Mouse (Mus musculus): ENCODE measurements at regions not wholly inside any gene's neighbourhood (a gene's known extent, or its start where the extent isn't known, plus 50 kb on each side); places are given as distances from the start of the nearest gene placed in this dataset.
A peak's percentile ranks its signal among the peaks of the same experiment; 100 is the strongest.

DNA sequence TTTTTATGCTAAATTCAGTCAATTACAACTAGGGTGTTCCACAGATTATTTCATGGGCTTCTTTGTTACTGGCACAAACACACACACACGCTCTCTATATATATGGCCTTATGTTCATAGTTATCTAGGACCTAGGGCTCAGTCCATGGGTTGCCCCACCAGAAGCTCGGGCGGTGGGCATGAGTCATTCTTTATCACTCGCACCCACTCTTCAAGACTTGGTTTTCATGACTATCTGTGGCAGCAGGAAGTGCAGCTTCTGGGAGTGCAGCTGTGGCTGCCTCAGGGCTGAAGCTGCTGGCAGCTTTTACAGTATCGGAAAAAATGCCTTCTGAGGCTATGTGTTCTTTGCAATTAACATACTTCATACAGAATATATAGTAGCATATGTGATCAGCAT, 198.7 kb downstream of the Ipo11 start:
- no peak for DNase-seq (ENCODE audit: low read depth, low spot score)

DNA sequence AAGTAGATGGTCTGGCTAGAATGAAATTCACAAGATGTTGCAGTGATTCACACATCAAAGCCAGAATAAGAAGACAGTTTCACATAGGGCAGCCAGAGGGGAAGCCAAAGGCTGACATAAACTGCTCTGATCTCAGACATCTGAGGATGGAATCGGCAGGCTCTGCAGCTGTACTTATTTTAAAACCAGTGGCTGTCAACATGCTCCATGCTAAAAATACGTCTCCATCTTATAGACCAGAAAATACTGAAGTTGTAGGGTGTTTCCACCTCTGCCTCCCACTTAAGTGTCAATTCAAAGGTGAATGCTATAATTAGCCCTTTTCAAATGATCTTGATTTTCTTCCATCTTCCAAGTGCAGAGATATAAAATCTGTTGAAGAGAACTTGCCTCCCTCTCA, 202.4 kb downstream of the Ipo11 start:
- DNase-seq (ENCODE audit: low read depth, low spot score), result no peak

DNA sequence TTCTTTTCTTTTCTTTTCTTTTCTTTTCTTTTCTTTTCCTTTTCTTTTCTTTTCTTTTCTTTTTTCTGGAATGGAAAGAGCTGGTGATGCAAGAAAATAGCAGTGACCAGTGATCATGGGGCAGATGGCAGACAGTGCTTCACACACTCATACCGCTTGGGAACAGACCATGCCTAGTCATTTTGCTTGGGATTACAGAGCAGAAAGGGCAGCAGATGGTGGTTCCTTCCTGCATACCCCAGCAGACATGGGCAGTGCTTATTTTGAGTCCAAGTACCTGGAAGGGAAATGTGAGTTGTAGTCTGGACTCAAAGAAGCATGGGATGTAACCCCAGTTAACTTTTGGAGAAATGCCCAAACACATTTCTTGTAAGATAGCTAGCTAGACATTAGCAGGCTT, 203.9 kb downstream of the Ipo11 start:
- DNase-seq (ENCODE audit: low read depth, low spot score), result no peak

DNA sequence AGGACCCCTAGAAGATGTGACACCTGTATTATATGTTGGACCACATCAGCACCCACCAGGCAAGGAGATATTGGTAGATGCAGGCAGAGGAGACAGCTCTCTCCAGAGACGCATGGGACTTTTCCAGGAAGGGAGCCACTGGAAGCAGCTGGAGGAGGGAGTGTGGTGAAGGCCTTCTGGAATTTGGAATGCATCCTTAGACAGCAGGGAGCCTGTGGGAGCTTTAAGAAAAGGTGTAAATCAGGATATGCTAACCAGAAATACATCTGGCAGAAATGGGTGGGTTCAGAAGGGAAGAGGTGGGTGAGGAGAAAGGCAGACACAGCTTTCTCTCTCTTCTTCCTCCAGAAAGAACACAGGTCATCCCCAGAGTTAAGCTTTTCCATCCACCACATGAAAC, 213.4 kb downstream of the Ipo11 start:
- DNase-seq (ENCODE audit: low read depth, low spot score), result no peak

DNA sequence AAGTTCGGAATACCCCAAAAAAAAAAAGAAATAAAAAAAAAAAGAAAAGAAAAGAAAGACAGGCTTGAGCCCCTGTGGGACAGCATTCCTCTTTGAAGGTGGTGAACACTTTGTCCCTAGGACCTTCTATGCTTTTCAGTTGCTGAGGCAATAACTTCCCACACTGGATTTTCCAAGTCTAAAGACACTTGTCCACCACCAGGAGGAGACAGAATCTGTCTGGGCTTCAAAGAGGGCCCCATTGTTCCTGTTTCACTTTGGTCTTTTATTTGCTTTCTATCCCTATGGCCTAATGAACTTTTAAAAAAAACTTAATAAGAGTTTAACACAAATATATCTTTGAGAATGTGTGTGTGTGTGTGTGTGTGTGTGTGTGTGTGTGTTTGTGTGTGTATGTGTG, 215.6 kb downstream of the Ipo11 start:
- DNase-seq (ENCODE audit: low read depth, low spot score), result no peak

DNA sequence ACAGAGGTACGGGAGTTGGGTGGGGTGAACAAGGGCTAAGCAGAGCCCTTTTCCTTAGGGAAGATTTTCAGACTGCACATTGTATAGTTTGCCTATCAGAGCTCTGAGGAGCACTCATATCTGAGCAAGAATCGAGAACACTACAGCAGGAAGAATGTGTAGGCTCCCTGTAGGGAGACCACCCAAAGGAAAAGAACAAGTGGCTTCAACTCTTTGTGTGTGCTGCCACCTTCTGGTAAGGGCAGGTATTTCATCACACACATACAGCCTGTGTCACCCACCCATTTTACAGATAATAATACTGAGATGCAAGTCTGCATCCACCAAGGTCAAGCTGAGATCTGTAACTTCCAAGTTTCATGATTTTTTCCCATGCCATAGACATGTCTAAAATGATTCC, 221.0 kb downstream of the Ipo11 start:
- peak; percentile 20 for DNase-seq (ENCODE audit: low read depth, low spot score)

DNA sequence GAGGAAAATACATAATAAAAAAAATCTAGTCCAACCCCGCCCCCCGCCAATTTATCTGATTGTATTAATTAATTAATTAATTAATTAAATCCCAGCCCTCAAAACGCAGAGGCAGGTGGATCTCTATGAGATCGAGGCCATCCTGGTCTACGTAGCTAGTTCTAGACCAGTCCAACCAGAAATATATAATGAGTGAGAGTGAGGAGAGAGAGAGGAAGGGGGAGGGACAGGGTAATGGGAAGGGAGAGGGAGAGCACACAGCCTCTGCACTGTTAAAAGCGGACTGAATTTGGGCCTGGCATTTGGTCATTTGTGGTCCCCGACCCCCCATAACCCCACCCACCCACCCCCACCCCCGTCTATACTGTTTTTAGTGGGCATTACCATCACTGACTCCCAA, 221.5 kb downstream of the Ipo11 start:
- no peak for DNase-seq (ENCODE audit: low read depth, low spot score)

DNA sequence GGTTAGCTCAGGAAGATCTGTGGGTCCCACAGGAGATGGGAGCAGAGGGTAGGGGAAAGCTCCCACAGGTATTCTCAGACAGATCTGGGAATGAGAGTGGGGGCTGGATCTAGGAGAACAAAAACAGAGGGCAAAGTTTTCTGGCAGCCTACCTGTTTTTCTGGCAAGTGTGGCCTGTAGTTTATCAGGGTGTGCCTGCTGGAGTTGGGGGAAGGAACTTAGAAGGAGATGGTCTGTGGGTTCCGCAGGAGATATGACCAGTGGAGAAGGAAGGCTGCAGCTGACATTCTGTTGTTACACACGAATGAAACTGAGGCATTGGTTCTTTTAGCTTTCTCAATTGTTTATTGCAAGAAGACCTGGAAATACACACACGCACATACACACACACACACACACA, 226.2 kb downstream of the Ipo11 start:
- no peak for DNase-seq (ENCODE audit: low read depth, low spot score)

DNA sequence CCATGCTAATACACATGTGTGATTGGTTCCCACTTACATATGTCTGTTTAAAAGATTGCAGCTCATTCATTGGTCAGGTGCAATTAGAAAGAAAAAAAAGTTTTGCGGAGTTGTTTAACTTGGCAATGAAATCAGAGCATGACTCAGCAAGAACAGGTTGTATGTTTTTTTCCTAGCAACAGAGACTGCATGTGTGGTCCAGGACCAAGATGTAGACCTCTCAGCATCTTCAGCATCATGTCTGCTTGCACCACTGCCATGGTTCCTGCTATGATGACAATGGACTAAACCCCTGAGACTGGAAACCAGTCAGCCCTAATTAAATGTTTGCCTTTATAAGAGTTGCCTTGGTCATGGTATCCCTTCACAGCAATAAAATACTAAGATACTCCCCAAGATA, 236.4 kb downstream of the Ipo11 start:
- no peak for DNase-seq (ENCODE audit: low read depth, low spot score)

DNA sequence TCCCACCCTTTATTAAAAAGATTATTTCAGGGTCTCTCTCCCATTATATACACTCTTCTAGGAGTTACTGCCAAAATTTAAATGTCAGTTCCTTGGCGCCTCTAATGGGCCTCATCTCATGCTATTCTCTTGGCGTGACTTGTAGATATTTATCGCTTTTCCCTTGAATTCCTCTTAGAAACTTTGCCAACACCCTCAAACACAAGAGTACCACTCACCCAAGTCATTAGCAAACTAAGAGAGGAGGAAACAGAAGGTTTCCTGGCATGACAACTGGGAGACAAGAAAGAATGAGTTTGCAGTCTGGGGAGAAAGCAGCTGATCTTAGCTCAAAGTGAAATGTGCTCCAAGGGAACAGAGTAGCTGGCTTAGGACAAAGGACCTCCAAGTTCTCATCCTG, 236.8 kb downstream of the Ipo11 start:
- no peak for DNase-seq (ENCODE audit: low read depth, low spot score)

DNA sequence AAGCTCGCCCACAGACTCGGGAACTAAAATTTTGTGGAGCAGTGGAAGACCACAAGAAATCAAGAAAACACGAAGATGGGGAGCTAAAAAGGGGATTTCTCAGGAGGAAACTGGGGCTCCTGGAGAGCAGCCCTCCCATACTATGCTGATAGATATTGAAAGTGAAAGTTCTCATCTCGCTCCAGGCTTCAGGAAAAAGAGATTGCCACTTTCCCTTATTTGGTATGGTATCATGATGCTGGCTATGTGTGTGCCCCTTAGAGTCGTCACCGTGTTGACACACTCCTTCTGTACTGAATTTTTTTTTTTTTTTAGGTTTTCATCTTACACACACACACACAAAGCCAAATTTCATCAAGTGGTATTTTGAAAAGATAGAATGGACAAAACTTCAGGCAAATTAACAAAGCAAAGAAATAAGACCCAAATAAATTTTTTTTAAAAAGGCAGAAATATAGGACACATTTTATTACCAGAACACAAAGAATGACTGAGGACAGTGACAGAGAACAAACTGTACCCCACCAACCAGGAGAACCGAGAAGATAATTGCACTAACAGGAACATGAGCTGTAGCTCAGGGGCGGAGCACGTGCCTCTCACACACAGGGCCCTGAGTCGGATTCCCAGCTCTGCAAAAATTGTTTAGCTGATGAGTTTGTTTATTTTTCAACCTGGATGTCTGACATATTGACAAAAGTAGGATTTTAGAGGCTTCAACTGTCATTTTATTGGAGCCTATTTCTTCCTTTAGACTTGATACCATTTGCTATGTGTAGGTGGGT, 244.8 kb downstream of the Ipo11 start:
- DNase-seq (ENCODE audit: low read depth, low spot score), result no peak

DNA sequence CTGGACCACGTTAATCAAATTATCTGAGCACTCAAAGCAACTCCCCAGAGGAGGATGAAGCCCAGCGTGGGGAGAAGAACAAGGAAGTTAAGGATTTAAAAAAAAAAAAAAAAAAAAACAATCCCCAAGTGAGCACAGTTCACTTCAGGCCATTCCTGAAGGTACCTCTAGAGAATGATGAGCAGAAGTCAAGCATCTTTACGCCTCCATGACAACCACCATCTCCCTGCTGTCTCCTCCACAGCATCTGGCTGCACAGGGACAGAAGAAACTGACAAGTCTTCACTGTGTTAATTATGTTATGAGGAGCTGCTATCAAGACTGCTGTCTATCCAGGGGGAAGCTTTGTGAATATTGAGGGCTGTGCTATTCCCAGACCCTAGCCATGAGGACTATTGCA, 246.6 kb downstream of the Ipo11 start:
- DNase-seq (ENCODE audit: low read depth, low spot score), result no peak

DNA sequence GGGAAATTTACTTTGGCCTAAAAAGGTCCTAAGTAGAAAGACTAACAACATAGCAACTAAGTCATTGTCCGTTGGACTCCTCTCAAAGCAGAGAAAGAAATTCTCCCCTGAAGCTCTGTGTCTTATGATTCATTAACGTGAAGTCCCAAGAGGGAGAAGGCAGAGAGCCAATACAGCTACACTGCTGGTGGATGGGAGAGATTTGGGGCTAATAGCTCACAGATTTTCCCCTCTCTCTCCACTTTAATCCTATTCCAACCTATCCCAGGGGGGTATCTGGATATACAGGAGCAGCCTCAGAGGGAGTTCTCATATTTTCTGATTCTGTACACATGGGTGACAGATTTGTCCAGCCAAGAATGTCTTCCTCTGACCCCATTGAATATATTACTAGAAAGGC, 247.1 kb downstream of the Ipo11 start:
- no peak for DNase-seq (ENCODE audit: low read depth, low spot score)

DNA sequence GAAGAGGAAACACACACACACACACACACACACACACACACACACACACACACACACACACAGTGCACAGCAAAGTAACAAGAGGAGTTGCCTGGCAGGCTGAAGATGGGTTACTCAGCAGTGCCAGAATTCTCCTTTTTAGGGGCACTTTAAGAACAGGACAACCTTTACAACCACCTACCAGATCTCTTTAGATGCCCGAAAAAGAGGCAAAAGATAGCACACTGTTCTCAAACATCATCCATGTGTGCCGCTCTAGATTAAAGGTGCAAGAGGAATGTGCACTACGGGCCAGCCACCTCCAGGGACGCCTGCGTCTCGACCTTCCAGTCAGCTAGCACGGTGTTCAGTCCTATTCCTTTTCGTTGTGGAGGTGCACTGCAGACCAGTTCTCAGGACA, 247.7 kb downstream of the Ipo11 start:
- no peak for DNase-seq (ENCODE audit: low read depth, low spot score)

DNA sequence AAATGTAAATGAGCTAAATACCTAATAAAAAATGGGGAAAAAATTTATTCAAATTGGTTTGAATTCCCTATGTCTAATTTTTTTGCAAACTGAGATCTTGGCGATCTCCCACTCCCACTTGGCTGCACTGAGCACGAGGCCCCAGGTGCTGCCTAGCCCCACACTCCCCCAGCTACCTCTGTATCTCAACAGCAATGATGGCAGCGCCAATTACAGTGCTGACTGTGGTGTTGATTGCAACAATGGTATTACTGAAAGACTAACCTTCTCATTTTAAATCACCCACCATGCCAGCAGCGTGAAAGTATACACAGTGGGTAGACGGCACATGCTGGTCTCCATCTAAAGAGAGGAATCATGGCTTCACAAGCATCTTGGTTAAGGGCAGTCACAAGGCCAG, 267.1 kb downstream of the Ipo11 start:
- no peak for DNase-seq (ENCODE audit: low read depth, low spot score)

DNA sequence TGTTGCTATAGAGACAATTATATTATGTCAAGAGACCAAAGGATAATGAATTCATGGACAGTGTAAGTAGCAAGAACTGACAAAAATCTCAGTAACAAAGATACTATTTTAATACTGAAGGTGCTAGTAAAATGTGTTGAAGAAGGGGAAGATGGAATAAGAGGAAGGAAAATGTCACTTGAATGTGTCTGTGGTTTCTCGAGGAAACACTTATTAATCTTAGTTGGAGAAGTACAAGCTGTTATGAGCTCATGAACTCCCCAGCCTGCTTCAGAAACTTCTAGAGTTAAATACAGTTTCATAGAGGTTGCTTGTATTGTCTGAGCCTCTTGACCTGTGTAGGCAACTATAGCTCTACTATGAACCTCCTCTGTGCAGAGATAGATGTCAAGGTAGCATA, 274.6 kb downstream of the Ipo11 start:
- no peak for DNase-seq (ENCODE audit: low read depth, low spot score)

DNA sequence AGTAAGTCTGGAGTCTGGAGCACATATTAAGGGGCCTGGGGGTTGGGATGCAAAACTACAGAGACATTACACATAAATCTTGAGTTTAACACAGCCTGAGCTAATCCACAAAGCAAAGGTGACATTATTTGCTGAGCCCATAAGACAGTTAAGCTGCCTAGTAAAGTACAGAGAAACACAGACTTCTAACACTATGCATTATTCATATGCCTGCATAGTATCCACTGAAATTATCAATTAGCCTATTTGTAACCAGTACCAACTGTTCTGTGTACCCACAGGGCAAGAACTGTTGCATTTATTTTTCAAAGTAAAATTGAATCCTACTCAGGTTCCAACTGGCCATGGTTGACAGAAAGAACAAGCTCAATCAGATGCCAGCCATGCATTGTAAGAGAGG, 287.4 kb downstream of the Ipo11 start:
- no peak for DNase-seq (ENCODE audit: low read depth, low spot score)

DNA sequence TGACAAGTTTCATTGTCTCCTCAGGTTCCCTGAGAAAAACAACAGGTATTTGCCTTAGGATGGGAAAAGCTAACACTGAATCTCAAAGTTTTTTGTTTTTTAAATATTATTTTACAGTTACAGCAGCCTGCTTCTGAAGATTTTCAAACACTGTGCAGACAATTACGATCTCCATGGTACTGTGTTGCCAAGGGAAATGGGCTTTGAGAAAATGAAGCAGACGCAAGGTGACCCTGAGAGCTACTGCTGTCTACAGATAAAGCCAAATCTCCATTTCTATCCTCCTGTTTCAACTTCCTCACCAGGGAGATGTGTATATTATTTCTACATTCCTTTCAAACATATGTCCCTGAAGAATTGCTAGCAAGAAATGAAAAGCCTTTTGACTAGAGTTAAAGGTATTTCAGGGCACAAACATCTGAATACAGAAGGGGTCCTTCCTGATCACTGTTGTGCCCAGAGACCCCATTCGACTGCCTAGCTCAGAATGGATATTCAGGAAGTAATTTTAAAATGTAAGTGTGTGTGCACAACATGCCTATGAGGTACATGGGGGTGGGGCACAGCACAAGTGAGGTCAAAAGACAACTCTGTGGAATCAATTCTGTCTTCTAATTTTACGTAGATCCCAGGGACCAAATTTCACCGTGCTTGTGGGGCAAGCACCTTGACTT, 293.3 kb downstream of the Ipo11 start:
- no peak for DNase-seq (ENCODE audit: low read depth, low spot score)

DNA sequence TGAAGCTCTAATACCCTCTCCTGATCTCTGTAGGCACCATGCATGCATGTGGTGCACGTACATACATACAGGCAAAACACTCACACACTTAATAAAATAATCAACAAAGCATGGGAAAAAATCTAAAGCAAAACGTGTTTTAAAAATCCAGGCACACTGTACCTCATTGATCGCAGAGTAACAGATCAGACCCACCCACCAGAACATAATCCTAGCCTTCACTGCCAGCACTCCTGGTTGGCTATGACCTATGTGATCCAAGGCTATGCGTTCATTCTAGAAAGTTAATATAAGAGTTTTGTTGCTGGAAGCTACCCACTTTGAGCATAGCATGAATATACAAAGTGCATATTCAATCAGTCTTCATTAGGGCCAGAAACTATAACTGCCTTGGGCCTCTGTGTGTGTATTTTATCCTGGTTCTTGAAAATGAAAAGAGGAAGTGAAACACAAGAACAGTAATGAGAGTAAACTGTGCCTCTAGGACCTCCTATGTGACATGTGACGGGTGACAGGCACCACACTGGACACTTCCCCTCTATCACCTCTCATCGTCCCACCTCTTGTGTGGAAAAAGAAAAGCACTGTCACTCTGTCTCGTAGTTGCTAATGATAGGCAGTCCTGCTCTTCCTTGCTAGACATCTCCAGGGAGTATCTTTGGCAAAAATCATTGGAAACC, 297.9 kb downstream of the Ipo11 start:
- DNase-seq (ENCODE audit: low read depth, low spot score), result no peak

DNA sequence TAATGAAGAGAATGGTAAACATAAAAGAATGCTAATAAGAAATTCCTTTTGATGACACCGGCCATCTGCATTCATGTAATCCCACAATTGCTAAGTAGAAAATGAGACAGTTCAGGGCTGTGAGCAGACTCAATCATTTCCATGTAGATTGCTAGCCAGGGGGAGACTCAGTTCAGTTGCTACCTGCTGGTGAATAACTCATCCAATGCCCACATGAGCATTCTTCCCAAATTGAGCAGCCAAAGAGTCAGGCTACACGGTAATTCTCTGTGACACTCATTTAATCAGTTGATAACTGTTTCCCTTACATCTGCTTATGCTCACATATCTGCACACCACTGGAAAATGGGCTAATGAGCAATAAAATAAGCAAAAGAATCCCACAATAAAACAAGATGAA, 345.0 kb downstream of the Ipo11 start:
- DNase-seq (ENCODE audit: low read depth, low spot score), result no peak

DNA sequence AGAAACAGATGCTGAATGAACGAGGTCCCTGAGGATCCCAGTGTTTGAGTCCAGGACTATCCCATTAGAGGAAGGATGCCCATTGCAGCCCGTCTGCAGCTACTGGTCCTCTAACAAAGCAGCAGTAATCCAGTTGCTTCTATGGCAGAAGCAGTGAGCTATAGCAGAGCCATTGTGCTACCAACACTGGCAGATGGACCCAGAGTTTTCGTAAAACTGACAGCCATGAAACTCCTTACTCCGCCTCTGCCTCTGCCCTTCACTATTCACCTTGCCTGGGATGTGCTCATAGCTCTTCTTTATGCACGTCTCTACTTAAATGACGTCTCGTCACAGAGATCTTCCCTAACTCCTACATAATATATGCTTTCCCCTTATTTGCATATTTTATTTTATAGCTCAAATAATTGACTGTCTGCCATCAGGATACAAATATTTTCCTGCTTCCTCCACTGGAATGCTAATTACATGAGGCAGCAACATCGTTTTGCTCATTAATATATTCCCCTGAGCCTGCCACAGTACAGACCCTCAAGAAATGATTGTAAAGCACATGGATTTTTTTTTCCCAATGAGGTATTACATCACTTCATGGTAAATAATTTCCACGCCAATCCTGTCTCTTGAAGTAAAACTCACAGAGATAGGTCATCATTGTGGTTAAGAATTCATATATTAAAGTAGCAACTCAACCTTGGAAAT, 368.9 kb downstream of the Ipo11 start:
- no peak for DNase-seq (ENCODE audit: low read depth, low spot score)

DNA sequence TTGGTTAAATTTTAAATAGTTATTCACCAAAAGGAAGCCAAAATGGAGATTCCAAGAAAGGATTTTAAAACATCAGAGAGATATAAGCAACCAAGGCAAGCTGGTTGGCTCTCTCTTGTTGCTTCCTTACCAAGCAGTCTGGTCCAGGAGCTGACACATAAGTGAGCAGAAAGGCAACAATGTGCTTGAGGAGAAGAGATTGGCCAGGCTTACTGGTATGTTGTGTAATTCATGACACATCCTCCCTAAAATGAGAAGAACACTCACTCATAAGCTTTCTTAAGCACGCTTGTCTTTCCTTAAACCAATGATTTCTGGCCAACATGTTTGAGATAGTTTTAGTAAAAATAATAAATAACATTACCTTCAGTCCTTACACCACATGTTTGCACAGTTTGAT, 374.2 kb downstream of the Ipo11 start:
- DNase-seq (ENCODE audit: low read depth, low spot score), result no peak

Data from embryo, embryonic 11.5 days (tissue).